Mouse (Mus musculus) neural tube, embryonic 15.5 days (tissue): ENCODE measurements around the gene Zfc3h1. TPM values are rescaled to one million over a fixed set of nuclear protein-coding genes. Genes with fewer than 3 reads are reported as not detected.

Experiments
- ATAC-seq: fragments of 200-750 bp; cut with Nextera tagmentation; 2 replicates; pipeline ENCODE4 v1.8.0; 2017; ENCODE audit warnings: mild to moderate bottlenecking, moderate TSS enrichment, moderate library complexity; ENCODE audit not compliant: low FRiP score
- H3K27ac ChIP-seq: fragments of 300-500 bp; sonication (generic); replicated peaks from 2 replicates; pipeline ENCODE4 v1.5.1; 2015; ENCODE audit warnings: mild to moderate bottlenecking, inconsistent platforms
- H3K27me3 ChIP-seq: fragments of 300-500 bp; sonication (generic); replicated peaks from 2 replicates; pipeline ENCODE4 v1.6.1; 2015; ENCODE audit warnings: inconsistent platforms
- H3K36me3 ChIP-seq: fragments of 300-500 bp; sonication (generic); 2 replicates; pipeline ENCODE4 v1.6.1; 2015; ENCODE audit warnings: inconsistent platforms
- H3K4me1 ChIP-seq: fragments of 300-500 bp; sonication (generic); 2 replicates; pipeline ENCODE4 v1.6.1; 2015; ENCODE audit warnings: inconsistent platforms
- H3K4me2 ChIP-seq: fragments of 300-500 bp; sonication (generic); 2 replicates; pipeline ENCODE4 v1.6.1; 2015; ENCODE audit warnings: inconsistent platforms, mild to moderate bottlenecking, moderate library complexity
- H3K4me3 ChIP-seq: fragments of 300-500 bp; sonication (generic); replicated peaks from 2 replicates; pipeline ENCODE4 v1.5.1; 2015; ENCODE audit warnings: mild to moderate bottlenecking, inconsistent platforms
- H3K9ac ChIP-seq: fragments of 300-500 bp; sonication (generic); replicated peaks from 2 replicates; pipeline ENCODE4 v1.6.1; 2015; ENCODE audit warnings: mild to moderate bottlenecking, inconsistent platforms
- H3K9me3 ChIP-seq: fragments of 300-500 bp; sonication (generic); replicated peaks from 2 replicates; pipeline ENCODE4 v1.6.1; 2016; ENCODE audit warnings: inconsistent platforms
- WGBS: fragments of 180-500 bp; shearing (Covaris S2); methylation state at CpG from one replicate; pipeline ENCODE4 v1.1.7; 2015; ENCODE audit warnings: mixed read lengths; 5-methylcytosine and 5-hydroxymethylcytosine counted together
- polyA plus RNA-seq: library from polyadenylated mRNA; unstranded; fragments of >200 nt; fragmentation: Nextera tagmentation; extraction: Ambion mirVana; gene quantifications from 2 replicates; pipeline ENCODE4 v1.2.1, GENCODE M21; 2015

Gene Zfc3h1
- polyA plus RNA-seq, 1 experiment from 2014 or later: 14.8 TPM

DNA sequence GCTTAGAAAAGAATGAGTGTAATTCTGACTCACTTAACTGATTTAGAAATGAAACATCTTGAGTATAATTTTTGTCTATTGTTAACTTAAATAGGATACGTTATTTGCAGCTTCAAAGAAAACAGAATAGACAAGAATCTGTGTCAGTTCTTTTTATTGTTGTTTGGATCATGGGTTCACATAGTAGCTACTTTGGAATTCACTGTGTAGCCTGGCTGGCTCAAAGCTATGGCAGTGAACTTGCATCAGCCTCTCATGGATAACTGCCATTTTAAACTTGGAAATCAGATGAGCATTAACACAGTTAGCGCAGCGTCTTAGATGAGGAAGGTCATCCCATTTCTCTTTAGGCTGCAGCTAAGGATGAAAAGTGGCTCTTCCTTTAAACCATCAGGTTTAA lies 3.1 kb downstream of the Zfc3h1 start:
- Histone ChIP-seq H3K27me3 (no peaks in the 10 kb centered on the region), H3K9ac (no peak overlapping the region), H3K4me1 (peaks cover 37% of the 10 kb centered on the region), H3K4me2 (peak overlapping the region; percentile 68), H3K4me3 (no peak overlapping the region), H3K36me3 (peaks cover 12% of the 10 kb centered on the region; the same call in 1 of the 2 replicates), H3K27ac (no peak overlapping the region), H3K9me3 (no peaks in the 10 kb centered on the region)
- WGBS: 79% methylated on average over 3 of the region's 3 CpGs
- ATAC-seq: no peak

DNA sequence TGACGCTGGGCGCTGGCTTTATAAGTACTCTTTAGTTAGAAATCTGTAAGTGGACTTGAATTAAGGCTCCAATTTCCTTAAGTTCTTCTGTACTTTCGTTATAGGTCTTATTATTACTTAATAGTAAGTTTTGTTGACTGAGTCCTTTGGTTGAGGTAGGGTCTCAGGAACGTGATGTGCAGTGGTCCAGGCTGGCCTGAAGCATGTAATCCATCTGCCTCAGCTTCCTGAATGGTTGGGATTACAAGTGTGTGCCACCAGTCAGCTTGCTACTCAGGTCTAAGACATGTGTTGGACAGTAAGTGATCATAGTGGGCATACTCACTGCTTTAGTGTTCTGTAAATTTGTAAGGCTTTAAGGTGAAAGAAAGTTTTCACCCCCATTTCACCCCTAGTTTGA lies 6.3 kb downstream of the Zfc3h1 start:
- Histone ChIP-seq H3K27me3 (no peaks in the 10 kb centered on the region), H3K4me2 (no peak overlapping the region), H3K4me1 (peaks cover 39% of the 10 kb centered on the region), H3K4me3 (no peak overlapping the region), H3K9me3 (no peaks in the 10 kb centered on the region), H3K9ac (no peak overlapping the region), H3K27ac (no peak overlapping the region), H3K36me3 (peaks cover 23% of the 10 kb centered on the region)
- WGBS: 94% methylated on average over 4 of the region's 4 CpGs
- no peak for ATAC-seq

DNA sequence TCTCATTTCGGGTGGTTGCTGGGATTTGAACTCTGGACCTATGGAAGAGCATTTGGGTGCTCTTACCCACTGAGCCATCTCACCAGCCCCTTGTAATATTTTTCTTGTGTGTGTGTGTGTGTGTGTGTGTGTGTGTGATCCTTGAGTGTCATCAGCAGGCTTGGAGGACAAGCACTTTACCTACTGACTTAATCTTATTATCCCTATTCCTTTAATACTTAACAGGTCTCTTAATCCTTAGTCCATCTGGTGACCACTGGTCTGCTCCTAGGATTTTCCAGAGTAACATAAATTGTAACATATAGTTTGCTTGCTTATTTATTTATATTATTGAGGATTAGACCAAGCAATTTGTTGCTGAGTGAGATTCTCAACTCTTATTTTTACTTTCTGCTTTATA lies 7.1 kb downstream of the Zfc3h1 start:
- peaks cover 36% of the 10 kb centered on the region for H3K4me1 ChIP-seq
- H3K27me3 ChIP-seq: no peaks in the 10 kb centered on the region
- H3K4me2 ChIP-seq: no peak overlapping the region
- no peaks in the 10 kb centered on the region for H3K9me3 ChIP-seq
- 100% methylated on average over 1 of the region's 1 CpGs for WGBS
- no peak overlapping the region for H3K9ac ChIP-seq
- no peak overlapping the region for H3K27ac ChIP-seq
- no peak for ATAC-seq
- H3K4me3 ChIP-seq: no peak overlapping the region
- H3K36me3 ChIP-seq: peaks cover 23% of the 10 kb centered on the region

DNA sequence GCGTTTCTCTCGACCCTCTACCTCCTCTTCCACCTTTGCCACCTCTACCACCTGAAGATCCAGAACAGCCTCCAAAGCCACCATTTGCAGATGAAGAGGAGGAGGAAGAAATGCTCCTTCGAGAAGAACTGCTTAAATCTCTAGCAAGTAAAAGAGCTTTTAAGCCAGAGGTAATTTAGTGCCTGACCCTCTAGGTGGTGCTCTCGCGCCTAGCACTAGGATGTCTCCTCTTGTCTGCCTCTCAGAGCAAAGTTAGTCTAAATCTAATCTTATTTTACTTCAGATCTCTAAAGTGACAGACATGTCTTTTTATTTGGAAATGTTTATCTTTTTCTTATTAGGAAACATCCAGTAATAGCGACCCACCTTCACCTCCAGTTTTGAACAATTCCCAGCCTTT lies 21.6 kb downstream of the Zfc3h1 start:
- no peak for ATAC-seq
- 66% methylated on average over 6 of the region's 6 CpGs for WGBS
- Histone ChIP-seq H3K36me3 (peaks cover 55% of the 10 kb centered on the region), H3K4me3 (no peak overlapping the region), H3K9me3 (no peaks in the 10 kb centered on the region), H3K27ac (no peak overlapping the region), H3K27me3 (no peaks in the 10 kb centered on the region), H3K9ac (no peak overlapping the region), H3K4me1 (no peaks in the 10 kb centered on the region), H3K4me2 (no peak overlapping the region)

DNA sequence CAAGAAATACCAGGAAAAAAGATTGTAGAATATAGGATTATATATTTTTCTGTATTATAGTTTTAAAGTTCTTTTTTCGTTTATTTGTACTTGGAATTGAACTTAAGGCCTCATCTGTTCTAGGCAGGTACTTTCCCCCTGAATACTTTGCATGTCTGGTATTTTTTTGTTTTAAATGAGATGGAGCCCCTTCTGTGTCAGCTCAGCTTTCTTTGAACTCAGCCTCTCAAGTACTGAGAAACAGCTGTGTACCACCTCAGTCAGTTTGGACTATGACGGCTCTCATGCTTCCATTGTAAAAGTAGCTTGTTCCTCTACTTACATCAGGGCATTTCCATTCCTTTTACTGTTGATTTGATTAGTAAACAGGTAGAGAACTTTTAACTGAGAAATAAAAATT lies 28.7 kb downstream of the Zfc3h1 start:
- H3K4me1 ChIP-seq: no peaks in the 10 kb centered on the region
- no peak for ATAC-seq
- no peaks in the 10 kb centered on the region for H3K27me3 ChIP-seq
- H3K27ac ChIP-seq: no peak overlapping the region
- H3K4me3 ChIP-seq: no peak overlapping the region
- no peak overlapping the region for H3K9ac ChIP-seq
- WGBS: 92% methylated on average over 2 of the region's 2 CpGs
- peaks cover 68% of the 10 kb centered on the region for H3K36me3 ChIP-seq
- H3K9me3 ChIP-seq: no peaks in the 10 kb centered on the region
- no peak overlapping the region for H3K4me2 ChIP-seq

DNA sequence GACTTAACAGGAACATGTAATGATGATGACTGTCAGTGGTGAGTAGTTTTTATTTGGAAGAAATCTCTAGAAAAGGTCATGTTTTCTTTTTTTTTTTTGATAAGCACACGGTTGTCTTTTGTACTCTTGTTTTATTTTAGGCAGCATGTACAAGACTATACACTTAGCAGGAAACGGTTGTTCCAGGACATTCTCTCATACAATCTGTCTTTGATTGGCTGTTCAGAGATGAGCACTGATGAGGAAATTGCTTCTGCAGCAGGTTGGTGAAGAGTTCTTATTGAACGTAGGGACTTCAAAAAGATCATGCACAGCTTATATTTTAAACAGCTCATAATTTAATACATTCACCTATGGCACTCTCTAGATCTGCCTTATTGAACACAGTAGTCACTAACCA lies 29.3 kb downstream of the Zfc3h1 start:
- no peak for ATAC-seq
- H3K4me3 ChIP-seq: no peak overlapping the region
- no peak overlapping the region for H3K9ac ChIP-seq
- H3K27me3 ChIP-seq: no peaks in the 10 kb centered on the region
- no peaks in the 10 kb centered on the region for H3K4me1 ChIP-seq
- 83% methylated on average over 3 of the region's 3 CpGs for WGBS
- H3K9me3 ChIP-seq: no peaks in the 10 kb centered on the region
- no peak overlapping the region for H3K27ac ChIP-seq
- H3K36me3 ChIP-seq: peaks cover 68% of the 10 kb centered on the region
- H3K4me2 ChIP-seq: no peak overlapping the region

DNA sequence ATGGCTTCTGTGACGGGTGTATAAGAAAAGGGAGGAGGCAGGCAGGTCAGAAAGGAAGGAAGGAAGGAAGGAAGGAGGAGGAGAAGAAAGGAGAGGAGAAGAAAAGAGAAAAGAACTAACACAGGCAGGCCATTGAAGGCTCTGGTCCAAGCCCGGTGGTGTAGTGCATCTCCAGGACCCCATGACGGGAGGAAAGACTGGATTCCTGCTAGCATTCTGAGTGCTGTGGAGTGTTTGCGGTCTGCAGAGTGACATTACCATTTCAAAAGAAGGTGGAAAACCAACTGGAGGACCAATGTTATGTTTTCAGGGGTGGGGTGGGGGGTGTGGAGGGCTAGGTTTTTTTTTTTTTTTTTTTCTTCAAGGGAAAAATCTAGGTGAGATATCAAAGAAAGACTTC lies 37.2 kb downstream of the Zfc3h1 start:
- ATAC-seq: no peak
- H3K27me3 ChIP-seq: no peaks in the 10 kb centered on the region
- H3K4me1 ChIP-seq: no peaks in the 10 kb centered on the region
- H3K36me3 ChIP-seq: peaks cover 42% of the 10 kb centered on the region
- no peak overlapping the region for H3K4me3 ChIP-seq
- no peak overlapping the region for H3K4me2 ChIP-seq
- no peaks in the 10 kb centered on the region for H3K9me3 ChIP-seq
- WGBS: 84% methylated on average over 4 of the region's 4 CpGs
- H3K27ac ChIP-seq: no peak overlapping the region
- H3K9ac ChIP-seq: no peak overlapping the region

DNA sequence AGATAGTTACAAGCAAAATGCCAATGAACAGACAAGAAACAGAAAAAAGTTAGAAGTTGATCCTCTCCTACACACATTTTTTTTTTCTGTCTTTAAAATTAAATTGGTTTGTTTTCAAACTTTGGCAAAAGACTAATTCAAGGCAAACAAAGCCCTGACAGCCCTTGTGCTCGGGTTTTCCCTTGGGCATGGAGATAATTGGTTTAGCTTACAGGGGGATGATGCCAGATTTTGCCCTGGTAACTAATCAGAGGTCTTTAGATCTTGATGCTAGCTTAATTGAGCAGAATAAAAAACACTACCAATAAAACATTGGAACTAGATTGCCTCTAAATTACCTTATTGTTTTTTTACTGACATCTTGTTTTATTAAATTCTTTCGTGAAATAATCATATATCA lies 40.6 kb downstream of the Zfc3h1 start:
- no peaks in the 10 kb centered on the region for H3K9me3 ChIP-seq
- no peaks in the 10 kb centered on the region for H3K4me1 ChIP-seq
- no peak overlapping the region for H3K4me3 ChIP-seq
- peaks cover 47% of the 10 kb centered on the region for H3K36me3 ChIP-seq
- no peak overlapping the region for H3K4me2 ChIP-seq
- H3K27ac ChIP-seq: no peak overlapping the region
- 43% methylated on average over 2 of the region's 2 CpGs for WGBS
- no peak for ATAC-seq
- no peaks in the 10 kb centered on the region for H3K27me3 ChIP-seq
- no peak overlapping the region for H3K9ac ChIP-seq

DNA sequence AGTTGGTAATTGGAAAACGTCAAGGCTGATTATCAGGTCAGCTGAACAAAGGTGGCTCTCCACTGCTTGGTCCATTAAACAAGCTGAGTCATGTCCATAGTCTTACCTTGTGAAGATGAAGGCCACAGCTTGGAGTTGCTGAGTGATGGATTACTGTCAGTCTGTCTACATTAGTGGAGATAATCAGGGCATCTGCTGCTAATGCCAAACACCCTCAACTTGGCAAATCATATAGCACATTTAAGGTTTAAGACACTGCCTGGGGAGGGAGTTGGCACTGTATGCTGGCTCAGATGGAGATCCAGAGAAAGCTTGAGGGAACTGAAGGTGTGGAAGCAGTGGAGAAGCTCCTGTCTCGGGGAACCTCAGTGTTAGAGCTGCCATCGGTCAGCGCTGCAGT lies 52.5 kb downstream of the Zfc3h1 start:
- H3K27me3 ChIP-seq: no peaks in the 10 kb centered on the region
- no peaks in the 10 kb centered on the region for H3K9me3 ChIP-seq
- H3K9ac ChIP-seq: no peak overlapping the region
- H3K27ac ChIP-seq: no peak overlapping the region
- H3K4me3 ChIP-seq: no peak overlapping the region
- H3K4me2 ChIP-seq: no peak overlapping the region
- H3K4me1 ChIP-seq: no peaks in the 10 kb centered on the region
- no peak for ATAC-seq
- WGBS: 89% methylated on average over 4 of the region's 4 CpGs
- peaks cover 12% of the 10 kb centered on the region for H3K36me3 ChIP-seq

DNA sequence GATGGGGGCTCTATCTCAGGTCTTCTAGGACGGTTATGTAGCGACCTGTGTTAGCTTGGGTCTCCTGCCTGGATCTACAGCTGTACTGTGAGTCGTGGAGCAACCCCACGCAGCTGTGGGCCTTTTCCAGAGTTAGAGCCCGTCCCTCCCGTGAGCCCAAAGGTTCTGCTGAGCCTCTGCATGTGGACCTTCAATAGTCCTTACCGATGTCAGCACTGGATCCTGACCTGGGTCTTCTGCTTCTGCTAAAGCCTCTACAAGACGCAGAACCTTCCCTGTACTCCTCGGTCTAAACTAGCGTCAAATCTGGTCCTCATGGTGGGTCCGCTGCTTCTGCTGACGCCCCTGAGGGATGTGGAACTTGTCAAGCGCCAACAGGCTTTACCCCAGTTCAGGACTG lies 63.9 kb downstream of the Zfc3h1 start:
- 92% methylated on average over 13 of the region's 13 CpGs for WGBS

DNA sequence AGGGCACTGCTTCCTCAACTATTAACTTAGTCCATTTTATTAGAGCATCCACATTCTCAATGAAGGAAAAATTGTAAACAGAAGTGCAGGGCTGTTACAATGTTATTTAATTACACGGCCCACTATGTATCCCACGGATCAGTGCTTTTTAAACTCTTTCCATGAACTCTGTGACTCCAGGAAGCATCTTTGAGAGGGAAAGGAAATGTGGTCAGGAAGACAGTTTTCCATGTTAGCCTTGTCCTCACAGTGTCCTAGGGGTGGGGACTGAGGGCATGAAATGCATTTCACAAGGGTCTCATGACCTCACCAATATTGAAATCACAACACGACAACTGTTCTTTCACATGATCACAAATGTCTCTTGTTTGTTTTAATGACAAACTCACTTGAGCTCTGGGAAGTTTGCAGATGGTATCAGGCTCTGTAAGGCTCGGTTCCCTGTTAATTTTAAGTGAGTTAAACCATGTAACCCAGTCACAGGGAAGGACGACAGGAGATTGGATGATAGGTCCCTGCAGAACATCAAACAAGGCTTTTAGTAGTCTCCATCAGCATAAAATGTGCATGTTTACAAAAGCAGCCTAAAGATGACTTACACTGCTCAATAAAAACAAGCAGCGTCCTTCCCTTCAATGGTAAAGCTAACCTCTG lies 72.7 kb downstream of the Zfc3h1 start:
- no peak overlapping the region for H3K4me2 ChIP-seq
- no peaks in the 10 kb centered on the region for H3K36me3 ChIP-seq
- no peaks in the 10 kb centered on the region for H3K27me3 ChIP-seq
- 0 out of 2 replicates have a peak, but pooled peaks cover 2% of the 10 kb centered on the region for H3K4me1 ChIP-seq
- no peak overlapping the region for H3K4me3 ChIP-seq
- ATAC-seq: no peak
- no peak overlapping the region for H3K27ac ChIP-seq
- no peak overlapping the region for H3K9ac ChIP-seq
- 59% methylated on average over 6 of the region's 6 CpGs for WGBS
- no peaks in the 10 kb centered on the region for H3K9me3 ChIP-seq

More for the DNA sequence above, 63.9 kb downstream of the Zfc3h1 start:
- H3K4me3 ChIP-seq: no peak overlapping the region
- no peaks in the 10 kb centered on the region for H3K27me3 ChIP-seq
- H3K36me3 ChIP-seq: no peaks in the 10 kb centered on the region
- H3K9ac ChIP-seq: no peak overlapping the region
- H3K4me1 ChIP-seq: no peaks in the 10 kb centered on the region
- no peaks in the 10 kb centered on the region for H3K9me3 ChIP-seq
- no peak overlapping the region for H3K4me2 ChIP-seq
- no peak for ATAC-seq
- H3K27ac ChIP-seq: no peak overlapping the region

DNA sequence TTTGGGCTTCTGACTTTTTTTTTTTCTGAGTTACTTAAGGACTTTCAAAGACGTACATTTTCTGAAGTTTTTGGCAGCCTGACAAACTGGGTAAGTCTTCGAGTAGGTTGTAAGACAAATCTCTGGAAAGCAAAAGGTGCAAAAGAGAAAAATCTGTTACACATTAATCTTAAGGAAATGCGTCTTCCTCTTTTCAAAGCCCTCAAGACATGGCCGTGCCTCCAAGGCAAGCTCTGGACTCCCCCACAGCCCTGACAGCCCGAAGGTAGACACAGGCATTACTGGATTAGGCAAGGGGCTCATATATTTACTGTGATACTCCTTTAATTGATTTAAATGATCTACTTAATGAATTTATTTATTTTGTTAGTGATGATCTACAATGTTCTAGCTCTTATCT lies 77.9 kb downstream of the Zfc3h1 start:
- no peak overlapping the region for H3K9ac ChIP-seq
- H3K27ac ChIP-seq: no peak overlapping the region
- no peaks in the 10 kb centered on the region for H3K27me3 ChIP-seq
- no peak overlapping the region for H3K4me3 ChIP-seq
- no peaks in the 10 kb centered on the region for H3K4me1 ChIP-seq
- H3K4me2 ChIP-seq: no peak overlapping the region
- H3K9me3 ChIP-seq: no peaks in the 10 kb centered on the region
- H3K36me3 ChIP-seq: no peaks in the 10 kb centered on the region
- no peak for ATAC-seq
- WGBS: 78% methylated on average over 5 of the region's 5 CpGs
